ENCODE assay signal across 1 mouse cellular context in the genomic region with DNA sequence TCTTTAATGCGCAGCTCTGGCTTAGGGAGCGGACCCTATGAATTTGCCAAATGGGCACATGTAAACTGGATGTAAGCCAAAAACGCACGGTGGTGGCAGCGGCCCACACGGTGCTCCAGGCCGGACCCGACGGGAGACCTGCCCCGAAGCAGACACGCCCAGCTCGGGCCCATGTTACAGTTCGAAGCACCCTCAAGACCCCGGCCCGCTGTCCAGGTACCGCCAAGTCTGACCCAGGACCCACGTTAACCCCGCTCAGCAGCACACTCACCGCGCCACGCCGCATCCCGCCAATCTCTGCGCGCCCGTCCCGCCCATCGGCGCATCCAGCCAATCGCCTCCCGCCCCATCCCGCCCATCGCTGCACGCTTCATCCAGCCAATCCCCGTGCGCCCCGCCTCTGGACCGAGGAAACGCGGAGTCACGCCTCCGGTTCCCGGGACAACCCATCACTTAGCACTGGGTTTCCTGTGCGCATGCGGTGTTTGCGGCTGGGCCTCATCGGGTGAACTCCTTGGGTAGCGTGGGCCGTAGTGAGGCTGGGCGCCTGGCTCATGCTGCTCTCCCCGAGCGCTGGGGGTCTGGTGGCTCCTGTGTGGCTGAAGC.
A peak's percentile ranks its signal among the peaks of the same experiment; 100 is the strongest.
TF ChIP-seq lines count a peak whose summit lies in the region.

A gene (minus strand): TSS at position 372 of the 606 bp plus-strand sequence.

TF ChIP-seq in MEL, 35 proteins besides CTCF, POLR2A, EP300 and RAD21 (continued from another document):
- TF ChIP-seq BHLHE40 (IDR thresholded peaks at IDR 0.05; ENCODE audit: borderline replicate concordance, low read depth, low read length): peak; percentile 28; the same call in 1 of the 2 replicates
- peak; percentile 81 for TF ChIP-seq MAX (IDR thresholded peaks at IDR 0.05; ENCODE audit: low read length)
- no peak; the same call in 1 of the 2 replicates for TF ChIP-seq KAT2A (conservative IDR thresholded peaks at IDR 0.05; ENCODE audit: low read depth, low read length)
- peak; percentile 98 for TF ChIP-seq POLR2AphosphoS2 (IDR thresholded peaks at IDR 0.05; ENCODE audit: low read length)
- TF ChIP-seq JUND (IDR thresholded peaks at IDR 0.05; ENCODE audit: low read depth, low read length): no peak
- no peak for TF ChIP-seq ZNF384 (IDR thresholded peaks at IDR 0.05; ENCODE audit: low read depth, low read length)
- TF ChIP-seq ETS1 (IDR thresholded peaks at IDR 0.05; ENCODE audit: low read depth, low read length): no peak; the same call in 1 of the 2 replicates
- 0 out of 2 replicates have a peak, but pooled peaks have one; percentile 58 for TF ChIP-seq UBTF (IDR thresholded peaks at IDR 0.05; ENCODE audit: borderline replicate concordance, insufficient read depth, low read depth, low read length)
- peak; percentile 96 for TF ChIP-seq ZMIZ1 (IDR thresholded peaks at IDR 0.05; ENCODE audit: low read depth, low read length)
- no peak for TF ChIP-seq ZC3H11A (IDR thresholded peaks at IDR 0.05; ENCODE audit: low read depth, low read length)
- TF ChIP-seq TAL1 (IDR thresholded peaks at IDR 0.05; ENCODE audit: low read length): no peak
- peak; percentile 79 for TF ChIP-seq ELF1 (IDR thresholded peaks at IDR 0.05; ENCODE audit: low read depth, low read length)
